Mouse (Mus musculus) thymus, adult 18-20 months (tissue): ENCODE results near the gene Uck2.

Experiments used
- DNase-seq, 2 experiments: peaks; one replicate each; pipeline ENCODE4 v3.0.0; 2022; ENCODE audit warnings: mixed read lengths in 2 of 2

Gene Uck2

GRCm38 (mm10) chr1:167205177-167205750 lies 79.9 kb downstream of the Uck2 start:
- DNase-seq, result no peak

- no peak for DNase-seq
Measured at GRCm38 (mm10) chr1:167204421-167204820, 80.7 kb downstream of the Uck2 start.

GRCm38 (mm10) chr1:167194766-167195165 lies 90.4 kb downstream of the Uck2 start:
- DNase-seq, result no peak

- no peak for DNase-seq
Measured at GRCm38 (mm10) chr1:167187791-167188190, 97.3 kb downstream of the Uck2 start.

- no peak for DNase-seq
Measured at GRCm38 (mm10) chr1:167181919-167182616, 103.1 kb downstream of the Uck2 start.
